Mouse (Mus musculus) embryonic facial prominence, embryonic 13.5 days (tissue): ENCODE data around the gene Phf20. TPM values are rescaled to one million over a fixed set of nuclear protein-coding genes. Genes with fewer than 3 reads are reported as not detected.

ENCODE experiments used
- ATAC-seq: fragments of 200-750 bp; cut with Nextera tagmentation; 2 replicates; pipeline ENCODE4 v1.8.0; 2017; ENCODE audit warnings: low read depth; ENCODE audit not compliant: insufficient number of reproducible peaks, insufficient read depth, low FRiP score, low TSS enrichment
- H3K27ac ChIP-seq: fragments of 300-500 bp; sonication (generic); 2 replicates; pipeline ENCODE4 v1.5.1; 2015; ENCODE audit warnings: moderate library complexity, mild to moderate bottlenecking, inconsistent platforms
- H3K27me3 ChIP-seq: fragments of 300-500 bp; sonication (generic); 2 replicates; pipeline ENCODE4 v1.6.1; 2015; ENCODE audit warnings: mild to moderate bottlenecking, inconsistent platforms
- H3K36me3 ChIP-seq: fragments of 300-500 bp; sonication (generic); 2 replicates; pipeline ENCODE4 v1.6.1; 2015; ENCODE audit warnings: mild to moderate bottlenecking, inconsistent platforms
- H3K4me1 ChIP-seq: fragments of 300-500 bp; sonication (generic); 2 replicates; pipeline ENCODE4 v1.6.1; 2015; ENCODE audit warnings: inconsistent platforms
- H3K4me2 ChIP-seq: fragments of 300-500 bp; sonication (generic); 2 replicates; pipeline ENCODE4 v1.6.1; 2015; ENCODE audit warnings: moderate library complexity, mild to moderate bottlenecking, inconsistent platforms
- H3K4me3 ChIP-seq: fragments of 300-500 bp; sonication (generic); 2 replicates; pipeline ENCODE4 v1.5.1; 2015; ENCODE audit warnings: mild to moderate bottlenecking, inconsistent platforms
- H3K9ac ChIP-seq: fragments of 300-500 bp; sonication (generic); 2 replicates; pipeline ENCODE4 v1.6.1; 2015; ENCODE audit warnings: mild to moderate bottlenecking, inconsistent platforms
- H3K9me3 ChIP-seq: fragments of 300-500 bp; sonication (generic); 2 replicates; pipeline ENCODE4 v1.6.1; 2016; ENCODE audit warnings: inconsistent platforms
- WGBS: fragments of 180-500 bp; shearing (Covaris S2); methylation state at CpG from one replicate; pipeline ENCODE4 v1.1.7; 2015; ENCODE audit warnings: mixed read lengths; 5-methylcytosine and 5-hydroxymethylcytosine counted together
- polyA plus RNA-seq: library from polyadenylated mRNA; unstranded; fragments of >200 nt; fragmentation: Nextera tagmentation; extraction: Ambion mirVana; gene quantifications from 2 replicates; pipeline ENCODE4 v1.2.1, GENCODE M21; 2015

Phf20 gene
- polyA plus RNA-seq, 1 experiment from 2014 or later, result 90.3 TPM

GRCm38 (mm10) chr2:156241662-156242061 is 45.4 kb downstream of the Phf20 start:
- no peaks in the 10 kb centered on the region for H3K27me3 ChIP-seq
- H3K9me3 ChIP-seq, result no peaks in the 10 kb centered on the region
- H3K36me3 ChIP-seq, result peaks cover 26% of the 10 kb centered on the region
- H3K9ac ChIP-seq, result no peak overlapping the region
- H3K27ac ChIP-seq, result no peak overlapping the region
- WGBS, result 87% methylated on average over 2 of the region's 2 CpGs
- no peak overlapping the region for H3K4me3 ChIP-seq
- no peak for ATAC-seq
- 0 out of 2 replicates have a peak, but pooled peaks cover 9% of the 10 kb centered on the region for H3K4me1 ChIP-seq
- H3K4me2 ChIP-seq, result no peak overlapping the region

- Histone ChIP-seq H3K27ac (peak overlapping the region; percentile 28; the same call in 1 of the 2 replicates), H3K36me3 (peaks cover 25% of the 10 kb centered on the region), H3K9ac (no peak overlapping the region), H3K4me1 (0 out of 2 replicates have a peak, but pooled peaks cover 9% of the 10 kb centered on the region), H3K27me3 (no peaks in the 10 kb centered on the region), H3K9me3 (no peaks in the 10 kb centered on the region), H3K4me2 (no peak overlapping the region), H3K4me3 (no peak overlapping the region)
- no peak for ATAC-seq
- WGBS, result 87% methylated on average over 8 of the region's 8 CpGs
Measured at GRCm38 (mm10) chr2:156243011-156243410, 46.7 kb downstream of the Phf20 start.

GRCm38 (mm10) chr2:156247599-156247998 is 51.3 kb downstream of the Phf20 start:
- Histone ChIP-seq H3K27me3 (no peaks in the 10 kb centered on the region), H3K4me1 (0 out of 2 replicates have a peak, but pooled peaks cover 9% of the 10 kb centered on the region), H3K27ac (no peak overlapping the region), H3K36me3 (peaks cover 44% of the 10 kb centered on the region), H3K4me3 (no peak overlapping the region), H3K9me3 (no peaks in the 10 kb centered on the region), H3K4me2 (no peak overlapping the region), H3K9ac (no peak overlapping the region)
- no peak for ATAC-seq

- no peak for ATAC-seq
- Histone ChIP-seq H3K27me3 (no peaks in the 10 kb centered on the region), H3K27ac (no peak overlapping the region), H3K4me1 (0 out of 2 replicates have a peak, but pooled peaks cover 5% of the 10 kb centered on the region), H3K9me3 (no peaks in the 10 kb centered on the region), H3K36me3 (peaks cover 58% of the 10 kb centered on the region), H3K4me3 (no peak overlapping the region), H3K9ac (no peak overlapping the region), H3K4me2 (no peak overlapping the region)
Measured at GRCm38 (mm10) chr2:156250761-156251160, 54.5 kb downstream of the Phf20 start.

GRCm38 (mm10) chr2:156251291-156251690 is 55.0 kb downstream of the Phf20 start:
- Histone ChIP-seq H3K9me3 (no peaks in the 10 kb centered on the region), H3K27me3 (no peaks in the 10 kb centered on the region), H3K36me3 (peaks cover 63% of the 10 kb centered on the region), H3K4me2 (no peak overlapping the region), H3K4me1 (0 out of 2 replicates have a peak, but pooled peaks cover under 1% of the 10 kb centered on the region), H3K9ac (no peak overlapping the region), H3K27ac (no peak overlapping the region), H3K4me3 (no peak overlapping the region)
- no peak for ATAC-seq
- WGBS, result 64% methylated on average over 1 of the region's 1 CpGs

- Histone ChIP-seq H3K9ac (no peak overlapping the region), H3K4me2 (no peak overlapping the region), H3K36me3 (peaks cover 85% of the 10 kb centered on the region), H3K27ac (0 out of 2 replicates have a peak overlapping the region, but pooled peaks have one; percentile 28), H3K9me3 (no peaks in the 10 kb centered on the region), H3K4me1 (peaks cover 13% of the 10 kb centered on the region), H3K27me3 (no peaks in the 10 kb centered on the region), H3K4me3 (no peak overlapping the region)
- WGBS, result 38% methylated on average over 2 of the region's 2 CpGs
- no peak for ATAC-seq
Measured at GRCm38 (mm10) chr2:156257051-156257450, 60.8 kb downstream of the Phf20 start.

GRCm38 (mm10) chr2:156257922-156258761 is 61.9 kb downstream of the Phf20 start:
- H3K4me2 ChIP-seq, result no peak overlapping the region
- H3K27me3 ChIP-seq, result no peaks in the 10 kb centered on the region
- no peak for ATAC-seq
- H3K36me3 ChIP-seq, result peaks cover 81% of the 10 kb centered on the region
- WGBS, result 78% methylated on average over 11 of the region's 11 CpGs
- H3K9ac ChIP-seq, result no peak overlapping the region
- H3K27ac ChIP-seq, result 0 out of 2 replicates have a peak overlapping the region, but pooled peaks have one; percentile 18
- H3K4me3 ChIP-seq, result no peak overlapping the region
- peaks cover 13% of the 10 kb centered on the region for H3K4me1 ChIP-seq
- H3K9me3 ChIP-seq, result no peaks in the 10 kb centered on the region

GRCm38 (mm10) chr2:156260968-156261367 is 64.7 kb downstream of the Phf20 start:
- WGBS, result 94% methylated on average over 2 of the region's 2 CpGs
- H3K27ac ChIP-seq, result no peak overlapping the region
- H3K9me3 ChIP-seq, result no peaks in the 10 kb centered on the region
- H3K4me3 ChIP-seq, result no peak overlapping the region
- no peak overlapping the region for H3K4me2 ChIP-seq
- no peak overlapping the region for H3K9ac ChIP-seq
- no peaks in the 10 kb centered on the region for H3K27me3 ChIP-seq
- no peak for ATAC-seq
- peaks cover 65% of the 10 kb centered on the region for H3K36me3 ChIP-seq
- peaks cover 13% of the 10 kb centered on the region for H3K4me1 ChIP-seq

GRCm38 (mm10) chr2:156263204-156263893 is 67.1 kb downstream of the Phf20 start:
- Histone ChIP-seq H3K4me3 (no peak overlapping the region), H3K9me3 (no peaks in the 10 kb centered on the region), H3K27me3 (no peaks in the 10 kb centered on the region), H3K4me2 (no peak overlapping the region), H3K9ac (no peak overlapping the region), H3K27ac (no peak overlapping the region), H3K36me3 (peaks cover 55% of the 10 kb centered on the region), H3K4me1 (no peaks in the 10 kb centered on the region)
- WGBS, result 81% methylated on average over 4 of the region's 4 CpGs
- ATAC-seq, result no peak

- Histone ChIP-seq H3K4me1 (no peaks in the 10 kb centered on the region), H3K4me2 (no peak overlapping the region), H3K27me3 (no peaks in the 10 kb centered on the region), H3K9ac (no peak overlapping the region), H3K9me3 (no peaks in the 10 kb centered on the region), H3K4me3 (no peak overlapping the region), H3K36me3 (peaks cover 44% of the 10 kb centered on the region), H3K27ac (no peak overlapping the region)
- 97% methylated on average over 9 of the region's 9 CpGs for WGBS
- no peak for ATAC-seq
Measured at GRCm38 (mm10) chr2:156267636-156268035, 71.4 kb downstream of the Phf20 start.

- H3K9ac ChIP-seq, result no peak overlapping the region
- no peak overlapping the region for H3K4me3 ChIP-seq
- H3K27me3 ChIP-seq, result no peaks in the 10 kb centered on the region
- peaks cover 58% of the 10 kb centered on the region for H3K36me3 ChIP-seq
- no peak overlapping the region for H3K4me2 ChIP-seq
- no peak overlapping the region for H3K27ac ChIP-seq
- WGBS, result 89% methylated on average over 6 of the region's 6 CpGs
- no peaks in the 10 kb centered on the region for H3K4me1 ChIP-seq
- ATAC-seq, result no peak
- H3K9me3 ChIP-seq, result no peaks in the 10 kb centered on the region
Measured at GRCm38 (mm10) chr2:156272553-156272952, 76.3 kb downstream of the Phf20 start.
